Mouse (Mus musculus) intestine, embryonic 15.5 days (tissue): ENCODE results near the gene Zfhx3. TPM values are rescaled to one million over a fixed set of nuclear protein-coding genes. Genes with fewer than 3 reads are reported as not detected.

Source experiments
- ATAC-seq: fragments of 200-750 bp; cut with Nextera tagmentation; 2 replicates; pipeline ENCODE4 v1.8.0; 2017; ENCODE audit warnings: moderate TSS enrichment, moderate library complexity
- H3K27ac ChIP-seq: fragments of 300-500 bp; sonication (generic); 2 replicates; pipeline ENCODE4 v1.5.1; 2015; ENCODE audit warnings: mild to moderate bottlenecking, inconsistent platforms
- H3K27me3 ChIP-seq: fragments of 300-500 bp; sonication (generic); replicated peaks from 2 replicates; pipeline ENCODE4 v1.6.1; 2015; ENCODE audit warnings: inconsistent platforms
- H3K36me3 ChIP-seq: fragments of 300-500 bp; sonication (generic); 2 replicates; pipeline ENCODE4 v1.6.1; 2015; ENCODE audit warnings: inconsistent platforms
- H3K4me1 ChIP-seq: fragments of 300-500 bp; sonication (generic); replicated peaks from 2 replicates; pipeline ENCODE4 v1.6.1; 2015; ENCODE audit warnings: inconsistent platforms
- H3K4me2 ChIP-seq: fragments of 300-500 bp; sonication (generic); replicated peaks from 2 replicates; pipeline ENCODE4 v1.6.1; 2015; ENCODE audit warnings: mild to moderate bottlenecking, inconsistent platforms
- H3K4me3 ChIP-seq: fragments of 300-500 bp; sonication (generic); replicated peaks from 2 replicates; pipeline ENCODE4 v1.5.1; 2015; ENCODE audit warnings: inconsistent platforms
- H3K9ac ChIP-seq: fragments of 300-500 bp; sonication (generic); 2 replicates; pipeline ENCODE4 v1.6.1; 2015; ENCODE audit warnings: inconsistent platforms
- H3K9me3 ChIP-seq: fragments of 300-500 bp; sonication (generic); 2 replicates; pipeline ENCODE4 v1.6.1; 2016; ENCODE audit warnings: inconsistent platforms
- WGBS: fragments of 180-500 bp; shearing (Covaris S2); methylation state at CpG from one replicate; pipeline ENCODE4 v1.1.7; 2015; 5-methylcytosine and 5-hydroxymethylcytosine counted together
- polyA plus RNA-seq: library from polyadenylated mRNA; unstranded; fragments of >200 nt; fragmentation: Nextera tagmentation; extraction: Ambion mirVana; gene quantifications from 2 replicates; pipeline ENCODE4 v1.2.1, GENCODE M21; 2015

Zfhx3 gene
- polyA plus RNA-seq, 1 experiment from 2014 or later, result 11.5 TPM

- no peaks in the 10 kb centered on the region for H3K27me3 ChIP-seq
- no peak for ATAC-seq
- WGBS, result 79% methylated on average over 8 of the region's 8 CpGs
These were observed 15.1 kb downstream of the Zfhx3 start for GRCm38 (mm10) chr8:107957566-107957965.

DNA sequence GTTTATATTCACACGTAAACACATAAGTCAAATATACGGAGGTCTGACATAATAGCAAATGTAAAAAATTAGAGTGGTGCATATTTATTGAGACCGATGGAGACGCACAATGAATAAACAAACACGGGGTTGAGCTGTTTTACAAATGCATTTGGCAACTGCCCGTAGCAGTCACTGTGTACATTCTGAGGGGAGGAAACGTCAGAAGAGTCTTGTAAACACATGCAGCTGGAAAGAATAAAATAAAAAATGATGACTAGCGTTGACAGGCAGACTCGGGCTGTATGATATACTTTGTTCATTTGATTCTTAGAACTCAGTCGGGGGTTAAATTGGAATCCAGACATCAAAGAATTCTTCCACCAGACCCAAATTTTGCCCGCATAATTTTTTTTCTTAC lies 18.0 kb downstream of the Zfhx3 start:
- no peak for ATAC-seq
- Histone ChIP-seq H3K36me3 (no peaks in the 10 kb centered on the region), H3K4me1 (peaks cover 4% of the 10 kb centered on the region; the same call in 1 of the 2 replicates), H3K9me3 (no peaks in the 10 kb centered on the region), H3K9ac (no peak overlapping the region), H3K4me2 (no peak overlapping the region; the same call in 1 of the 2 replicates), H3K4me3 (no peak overlapping the region), H3K27me3 (no peaks in the 10 kb centered on the region), H3K27ac (no peak overlapping the region)
- 34% methylated on average over 11 of the region's 11 CpGs for WGBS

More at GRCm38 (mm10) chr8:107957566-107957965, 15.1 kb downstream of the Zfhx3 start:
- Histone ChIP-seq H3K27ac (no peak overlapping the region), H3K4me2 (no peak overlapping the region), H3K9ac (no peak overlapping the region), H3K36me3 (no peaks in the 10 kb centered on the region), H3K4me3 (no peak overlapping the region), H3K9me3 (no peaks in the 10 kb centered on the region), H3K4me1 (peaks cover 4% of the 10 kb centered on the region; the same call in 1 of the 2 replicates)

DNA sequence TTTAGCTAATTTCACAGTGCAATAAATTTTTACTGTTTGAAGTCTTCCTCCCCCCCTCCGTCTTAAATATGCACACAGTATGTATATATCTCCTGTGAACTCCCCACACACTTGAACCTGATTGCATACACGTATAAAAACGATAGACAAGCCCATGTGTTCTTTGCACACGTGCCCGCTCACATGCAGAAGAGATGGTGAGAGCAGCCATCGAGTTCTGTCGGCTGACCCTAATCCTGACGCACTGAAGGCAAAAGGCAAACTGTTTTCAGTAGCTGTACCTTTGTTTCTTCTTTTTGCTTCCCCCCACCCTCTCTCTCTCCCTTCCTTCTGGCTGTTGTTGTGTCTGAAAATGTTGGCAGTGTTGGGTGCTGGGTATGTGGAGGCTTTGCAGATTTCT lies 18.4 kb downstream of the Zfhx3 start:
- H3K9me3 ChIP-seq, result no peaks in the 10 kb centered on the region
- peaks cover 4% of the 10 kb centered on the region; the same call in 1 of the 2 replicates for H3K4me1 ChIP-seq
- H3K36me3 ChIP-seq, result no peaks in the 10 kb centered on the region
- H3K27ac ChIP-seq, result no peak overlapping the region
- no peak overlapping the region for H3K4me2 ChIP-seq
- no peak overlapping the region for H3K9ac ChIP-seq
- ATAC-seq, result no peak
- H3K4me3 ChIP-seq, result no peak overlapping the region
- WGBS, result 43% methylated on average over 8 of the region's 8 CpGs
- H3K27me3 ChIP-seq, result no peaks in the 10 kb centered on the region

- H3K4me1 ChIP-seq, result 0 out of 2 replicates have a peak, but pooled peaks cover 3% of the 10 kb centered on the region
- ATAC-seq, result peak; percentile 53; the same call in 1 of the 2 replicates
- no peaks in the 10 kb centered on the region for H3K9me3 ChIP-seq
- no peak overlapping the region for H3K4me3 ChIP-seq
- no peaks in the 10 kb centered on the region for H3K27me3 ChIP-seq
- 43% methylated on average over 4 of the region's 4 CpGs for WGBS
- no peaks in the 10 kb centered on the region for H3K36me3 ChIP-seq
- no peak overlapping the region for H3K9ac ChIP-seq
- H3K4me2 ChIP-seq, result no peak overlapping the region
- H3K27ac ChIP-seq, result no peak overlapping the region
These were observed 29.8 kb downstream of the Zfhx3 start for GRCm38 (mm10) chr8:107972198-107972597.

DNA sequence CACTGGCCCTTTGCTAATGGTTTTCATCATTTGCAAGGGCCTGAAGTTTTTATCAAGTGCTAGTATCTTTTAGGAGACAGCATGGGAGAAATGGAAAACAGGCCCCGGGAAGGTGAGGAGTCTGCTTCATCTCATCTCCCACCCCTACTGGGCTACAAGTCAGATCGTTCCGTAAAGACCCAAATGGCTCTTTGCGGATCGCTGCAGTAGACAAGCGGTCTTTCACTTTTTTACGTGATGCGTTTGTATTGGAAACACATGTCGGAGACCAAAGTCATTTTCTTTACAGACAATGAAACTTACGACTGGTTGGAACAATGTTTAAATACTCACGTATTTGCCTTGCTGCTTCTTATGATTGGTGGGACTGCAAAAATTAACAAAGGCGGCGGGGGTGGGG lies 32.0 kb downstream of the Zfhx3 start:
- no peaks in the 10 kb centered on the region for H3K27me3 ChIP-seq
- 0 out of 2 replicates have a peak, but pooled peaks cover 3% of the 10 kb centered on the region for H3K4me1 ChIP-seq
- ATAC-seq, result no peak
- no peak overlapping the region for H3K27ac ChIP-seq
- H3K9me3 ChIP-seq, result no peaks in the 10 kb centered on the region
- H3K4me2 ChIP-seq, result no peak overlapping the region
- no peak overlapping the region for H3K9ac ChIP-seq
- H3K4me3 ChIP-seq, result no peak overlapping the region
- WGBS, result 56% methylated on average over 13 of the region's 13 CpGs
- no peaks in the 10 kb centered on the region for H3K36me3 ChIP-seq

DNA sequence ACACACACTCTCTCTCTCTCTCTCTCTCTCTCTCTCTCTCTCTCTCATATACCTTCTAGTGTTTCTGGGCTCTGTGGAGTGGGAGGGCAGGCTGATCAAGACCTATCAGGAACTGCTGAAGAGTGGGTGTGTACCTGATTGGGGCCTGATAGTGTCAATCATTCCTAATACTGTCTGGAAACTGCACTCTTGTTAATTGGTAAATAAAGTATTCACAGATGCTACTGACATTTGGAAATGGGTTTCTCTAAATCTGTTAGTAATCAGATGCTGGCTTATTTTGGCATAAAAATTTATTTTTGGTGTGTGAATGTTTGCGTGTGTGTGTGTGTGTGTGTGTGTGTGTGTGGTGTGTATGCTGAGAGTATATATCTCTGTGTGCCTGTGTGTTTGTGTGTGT lies 35.8 kb downstream of the Zfhx3 start:
- Histone ChIP-seq H3K4me3 (no peak overlapping the region), H3K27ac (no peak overlapping the region), H3K36me3 (no peaks in the 10 kb centered on the region), H3K4me2 (no peak overlapping the region), H3K9ac (no peak overlapping the region), H3K27me3 (no peaks in the 10 kb centered on the region), H3K4me1 (0 out of 2 replicates have a peak, but pooled peaks cover 4% of the 10 kb centered on the region), H3K9me3 (no peaks in the 10 kb centered on the region)
- ATAC-seq, result no peak
- WGBS, result 96% methylated on average over 1 of the region's 1 CpGs

DNA sequence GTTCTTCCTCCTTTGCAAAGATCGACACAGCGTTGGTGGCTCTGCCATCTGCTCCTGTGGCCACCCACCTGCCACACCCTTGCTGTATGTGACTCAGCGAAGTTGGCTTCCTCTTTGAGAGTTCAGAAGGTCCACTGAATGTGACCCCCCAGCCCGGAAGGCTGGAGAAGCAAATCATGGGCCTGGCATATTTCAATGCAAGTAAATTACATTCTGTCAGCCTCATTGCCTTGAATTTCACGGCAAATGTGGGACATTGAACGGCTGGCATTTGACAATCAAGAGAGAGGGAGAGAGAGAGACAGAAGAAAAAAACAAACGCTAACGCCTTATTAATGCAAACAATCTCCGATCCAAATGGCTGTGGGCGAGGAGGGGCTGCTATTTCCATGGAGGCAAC lies 38.2 kb downstream of the Zfhx3 start:
- Histone ChIP-seq H3K27me3 (no peaks in the 10 kb centered on the region), H3K36me3 (no peaks in the 10 kb centered on the region), H3K9me3 (no peaks in the 10 kb centered on the region), H3K4me1 (0 out of 2 replicates have a peak, but pooled peaks cover 4% of the 10 kb centered on the region), H3K4me3 (no peak overlapping the region), H3K4me2 (no peak overlapping the region), H3K9ac (no peak overlapping the region), H3K27ac (no peak overlapping the region)
- no peak for ATAC-seq
- 45% methylated on average over 10 of the region's 10 CpGs for WGBS

GRCm38 (mm10) chr8:107986629-107987028 lies 44.2 kb downstream of the Zfhx3 start:
- ATAC-seq, result no peak
- 84% methylated on average over 15 of the region's 15 CpGs for WGBS
- Histone ChIP-seq H3K36me3 (no peaks in the 10 kb centered on the region), H3K27ac (no peak overlapping the region), H3K4me2 (no peak overlapping the region), H3K9ac (no peak overlapping the region), H3K4me3 (no peak overlapping the region), H3K27me3 (no peaks in the 10 kb centered on the region), H3K9me3 (no peaks in the 10 kb centered on the region), H3K4me1 (no peaks in the 10 kb centered on the region)

GRCm38 (mm10) chr8:107998874-107999273 lies 56.4 kb downstream of the Zfhx3 start:
- Histone ChIP-seq H3K27ac (no peak overlapping the region), H3K36me3 (no peaks in the 10 kb centered on the region), H3K27me3 (no peaks in the 10 kb centered on the region), H3K9me3 (no peaks in the 10 kb centered on the region), H3K9ac (no peak overlapping the region), H3K4me1 (no peaks in the 10 kb centered on the region), H3K4me3 (no peak overlapping the region), H3K4me2 (no peak overlapping the region)
- no peak for ATAC-seq
- 78% methylated on average over 10 of the region's 10 CpGs for WGBS

DNA sequence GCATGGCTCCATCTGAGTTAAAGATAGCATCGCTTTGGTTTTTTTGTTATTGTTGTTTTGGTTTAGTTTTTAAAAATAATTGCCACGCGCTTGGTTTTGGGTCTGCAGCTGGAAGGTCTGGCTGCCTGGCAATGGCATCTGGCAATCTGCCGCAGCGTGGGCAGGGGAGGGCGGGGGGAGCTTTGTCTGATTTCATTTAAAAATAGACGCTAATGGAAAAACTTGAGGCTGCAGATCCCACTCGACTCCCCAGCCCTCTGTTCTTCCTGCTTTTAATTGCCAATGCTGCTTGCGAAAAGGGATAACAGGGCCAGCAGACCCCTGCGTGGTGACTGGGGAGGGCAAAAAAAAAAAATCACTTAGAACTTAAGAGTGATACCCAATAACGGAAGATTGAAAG lies 69.1 kb downstream of the Zfhx3 start:
- Histone ChIP-seq H3K27ac (no peak overlapping the region), H3K9ac (no peak overlapping the region), H3K36me3 (no peaks in the 10 kb centered on the region), H3K4me1 (no peaks in the 10 kb centered on the region), H3K9me3 (no peaks in the 10 kb centered on the region), H3K4me3 (no peak overlapping the region), H3K4me2 (no peak overlapping the region), H3K27me3 (no peaks in the 10 kb centered on the region)
- no peak for ATAC-seq
- WGBS, result 79% methylated on average over 11 of the region's 11 CpGs

DNA sequence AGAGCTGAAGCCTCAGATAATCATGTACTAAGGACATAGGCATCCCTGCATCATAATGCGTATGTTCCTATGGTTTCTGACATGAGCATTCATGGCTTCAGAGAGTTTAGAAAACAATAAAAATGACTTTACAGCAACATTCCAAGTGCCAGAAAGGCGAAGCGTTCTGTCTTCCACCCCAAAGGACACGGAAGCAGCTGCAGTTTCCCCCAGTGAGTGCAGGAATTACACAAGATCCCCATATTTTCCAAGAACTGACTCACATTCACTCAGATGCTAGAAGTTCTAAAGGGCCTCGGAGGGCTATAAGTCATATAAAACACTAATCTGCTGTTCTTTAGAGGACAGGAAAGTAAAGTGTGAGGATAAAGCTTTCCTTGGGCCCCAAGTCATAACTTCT lies 75.3 kb downstream of the Zfhx3 start:
- Histone ChIP-seq H3K9me3 (no peaks in the 10 kb centered on the region), H3K4me3 (no peak overlapping the region), H3K27me3 (no peaks in the 10 kb centered on the region), H3K4me2 (no peak overlapping the region), H3K9ac (no peak overlapping the region), H3K27ac (no peak overlapping the region), H3K4me1 (no peaks in the 10 kb centered on the region), H3K36me3 (no peaks in the 10 kb centered on the region)
- 68% methylated on average over 5 of the region's 5 CpGs for WGBS
- ATAC-seq, result no peak

DNA sequence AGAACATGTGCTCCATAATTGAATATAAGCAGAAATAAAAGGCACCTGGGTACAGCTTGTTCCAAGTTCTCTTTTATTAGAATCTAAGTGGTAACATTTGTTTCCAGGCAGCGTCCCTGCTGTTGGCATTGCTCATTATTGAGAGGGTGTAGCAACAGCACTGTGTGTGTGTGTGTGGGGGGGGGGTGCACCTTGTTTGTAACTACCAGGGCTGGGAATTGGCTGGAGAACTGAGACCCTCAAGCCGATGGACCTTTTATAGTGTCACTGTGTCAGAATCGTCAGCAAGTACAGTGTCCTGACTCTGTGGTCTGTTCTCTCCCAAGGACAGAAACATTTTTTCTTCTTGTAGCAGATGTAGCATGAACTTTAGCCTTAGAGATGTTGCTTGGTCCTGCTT lies 77.2 kb downstream of the Zfhx3 start:
- no peak overlapping the region for H3K9ac ChIP-seq
- H3K36me3 ChIP-seq, result no peaks in the 10 kb centered on the region
- no peaks in the 10 kb centered on the region for H3K27me3 ChIP-seq
- no peak overlapping the region for H3K27ac ChIP-seq
- H3K4me3 ChIP-seq, result no peak overlapping the region
- no peaks in the 10 kb centered on the region for H3K9me3 ChIP-seq
- ATAC-seq, result no peak
- WGBS, result 64% methylated on average over 3 of the region's 3 CpGs
- no peak overlapping the region for H3K4me2 ChIP-seq
- H3K4me1 ChIP-seq, result no peaks in the 10 kb centered on the region

DNA sequence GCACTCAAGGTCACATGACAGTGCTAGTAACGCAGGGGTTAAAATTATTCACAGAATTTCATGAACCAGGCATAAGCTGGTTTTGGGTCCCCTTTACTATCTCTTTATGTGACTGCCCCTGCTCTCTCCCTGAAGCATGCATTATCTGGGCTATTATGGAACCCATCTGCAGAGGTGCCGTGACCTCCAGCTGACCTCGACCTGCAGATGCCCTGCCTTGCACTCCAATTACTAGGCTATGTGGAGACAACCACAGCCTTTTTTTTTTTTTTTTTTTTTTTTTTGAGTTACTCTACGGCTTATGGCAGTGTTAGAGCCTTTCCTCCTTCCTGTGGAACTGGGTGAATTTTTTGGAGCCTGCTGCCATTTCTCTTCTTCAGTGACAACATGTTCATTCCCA lies 80.0 kb downstream of the Zfhx3 start:
- H3K27ac ChIP-seq, result no peak overlapping the region
- H3K4me3 ChIP-seq, result no peak overlapping the region
- H3K9ac ChIP-seq, result no peak overlapping the region
- H3K4me1 ChIP-seq, result 0 out of 2 replicates have a peak, but pooled peaks cover 3% of the 10 kb centered on the region
- no peaks in the 10 kb centered on the region for H3K36me3 ChIP-seq
- WGBS, result 50% methylated on average over 4 of the region's 4 CpGs
- H3K4me2 ChIP-seq, result no peak overlapping the region
- ATAC-seq, result no peak
- H3K27me3 ChIP-seq, result no peaks in the 10 kb centered on the region
- H3K9me3 ChIP-seq, result no peaks in the 10 kb centered on the region
